Mouse (Mus musculus) thymus, adult 18-20 months (tissue): ENCODE results near the gene Olfr70.

ENCODE experiments used
- DNase-seq, 2 experiments: peaks; one replicate each; pipeline ENCODE4 v3.0.0; 2022; ENCODE audit warnings: mixed read lengths in 2 of 2

Olfr70 gene

GRCm38 (mm10) chr4:43700707-43701106, at the start of gene Olfr70:
Gene Olfr70 (minus strand): TSS chr4:43700807.
- DNase-seq = no peak

GRCm38 (mm10) chr4:43745187-43745586, 44.6 kb upstream of the Olfr70 start:
- DNase-seq = no peak

GRCm38 (mm10) chr4:43743099-43743498, 42.5 kb upstream of the Olfr70 start:
- DNase-seq = no peak

GRCm38 (mm10) chr4:43742637-43743036, 42.0 kb upstream of the Olfr70 start:
- no peak for DNase-seq

- DNase-seq = no peak
Observed at GRCm38 (mm10) chr4:43741526-43741925, 40.9 kb upstream of the Olfr70 start.

GRCm38 (mm10) chr4:43738989-43739674, 38.5 kb upstream of the Olfr70 start:
- no peak for DNase-seq

- DNase-seq = no peak
Observed at GRCm38 (mm10) chr4:43737144-43737543, 36.5 kb upstream of the Olfr70 start.

GRCm38 (mm10) chr4:43733186-43733585, 32.6 kb upstream of the Olfr70 start:
- DNase-seq = no peak

GRCm38 (mm10) chr4:43732171-43732570, 31.6 kb upstream of the Olfr70 start:
- no peak for DNase-seq

GRCm38 (mm10) chr4:43730750-43731297, 30.2 kb upstream of the Olfr70 start:
- no peak for DNase-seq

GRCm38 (mm10) chr4:43729794-43730550, 29.4 kb upstream of the Olfr70 start, which contains the start of gene Spaar:
Gene Spaar (plus strand): TSS chr4:43730034.
- DNase-seq = no peak

GRCm38 (mm10) chr4:43729126-43729525, 28.5 kb upstream of the Olfr70 start:
- DNase-seq = no peak

GRCm38 (mm10) chr4:43728576-43728954, 28.0 kb upstream of the Olfr70 start:
- no peak for DNase-seq

GRCm38 (mm10) chr4:43727718-43728575, 27.3 kb upstream of the Olfr70 start:
- DNase-seq = no peak

GRCm38 (mm10) chr4:43726995-43727394, 26.4 kb upstream of the Olfr70 start, which contains the start of gene Hrct1:
Gene Hrct1 (plus strand): TSS chr4:43727188.
- no peak for DNase-seq

GRCm38 (mm10) chr4:43726228-43726993, 25.8 kb upstream of the Olfr70 start:
- DNase-seq = no peak

GRCm38 (mm10) chr4:43724764-43725163, 24.2 kb upstream of the Olfr70 start:
- no peak for DNase-seq

GRCm38 (mm10) chr4:43722191-43722590, 21.6 kb upstream of the Olfr70 start:
- no peak for DNase-seq

- DNase-seq = no peak
Observed at GRCm38 (mm10) chr4:43720491-43721228, 20.1 kb upstream of the Olfr70 start.

GRCm38 (mm10) chr4:43713652-43714219, 13.1 kb upstream of the Olfr70 start:
- DNase-seq = no peak

GRCm38 (mm10) chr4:43711821-43712220, 11.2 kb upstream of the Olfr70 start:
- no peak for DNase-seq
